Mouse (Mus musculus) 3T3-L1 (cell line): Measurements from ENCODE around the gene Acads.
"Not testable (repeated sequence)": the region's sequence is repeated elsewhere in the genome, so short reads cannot be mapped to it uniquely, and the experiment has no call there.

Experiments used
- DNase-seq: peaks from one replicate; pipeline ENCODE4 v3.0.0-alpha.2; 2015; ENCODE audit warnings: low read depth, low spot score

Acads gene

GRCm38 (mm10) chr5:115073306-115073705 is 45.8 kb downstream of the Acads start:
- not testable (repeated sequence) for DNase-seq

- peak; percentile 95 for DNase-seq
Observed at GRCm38 (mm10) chr5:115072143-115072542, 47.0 kb downstream of the Acads start.

GRCm38 (mm10) chr5:115071096-115071901 is 47.8 kb downstream of the Acads start:
- DNase-seq: peak; percentile 57

- no peak for DNase-seq
Observed at GRCm38 (mm10) chr5:115070457-115070856, 48.7 kb downstream of the Acads start.

- DNase-seq: peak; percentile 84
Observed at GRCm38 (mm10) chr5:115069611-115070010, 49.5 kb downstream of the Acads start.

- peak; percentile 71 for DNase-seq
Observed at GRCm38 (mm10) chr5:115068671-115069421, 50.3 kb downstream of the Acads start.

GRCm38 (mm10) chr5:115066245-115066644 is 52.9 kb downstream of the Acads start:
- no peak for DNase-seq

- DNase-seq: peak; percentile 67
Observed at GRCm38 (mm10) chr5:115063391-115063790, 55.8 kb downstream of the Acads start.

GRCm38 (mm10) chr5:115062566-115062965 is 56.6 kb downstream of the Acads start:
- DNase-seq: peak; percentile 70

- DNase-seq: no peak
Observed at GRCm38 (mm10) chr5:115060977-115061376, 58.2 kb downstream of the Acads start.
